Mouse (Mus musculus): Measurements from ENCODE around the gene Elp4. TPM values are rescaled to one million over a fixed set of nuclear protein-coding genes. Genes with fewer than 3 reads are reported as not detected.

The Elp4 gene
- polyA plus RNA-seq, 1 experiment from 2014 or later, result 28.2 TPM

GRCm38 (mm10) chr2:105709126-105709525 lies 195.2 kb downstream of the Elp4 start:
- Histone ChIP-seq H3K36me3 (ENCODE audit: control insufficient read depth, insufficient read depth, low read length) (no peaks in the 10 kb centered on the region), H3K9me3 (ENCODE audit: control insufficient read depth, low read length) (no peaks in the 10 kb centered on the region), H3K9ac (ENCODE audit: low read depth, low read length) (no peak overlapping the region), H3K27me3 (replicated peaks; ENCODE audit: control insufficient read depth, insufficient read depth, low read length) (no peaks in the 10 kb centered on the region), H3K27ac (ENCODE audit: low read length) (no peak overlapping the region), H3K4me2 (ENCODE audit: low read depth, low read length) (no peak overlapping the region), H3K4me1 (ENCODE audit: control insufficient read depth, insufficient read depth, low read length) (no peaks in the 10 kb centered on the region), H3K4me3 (ENCODE audit: low read length) (no peak overlapping the region)
- 78% methylated on average over 3 of the region's 3 CpGs for WGBS
- ATAC-seq, result no peak

GRCm38 (mm10) chr2:105705320-105705719 lies 199.0 kb downstream of the Elp4 start:
- Histone ChIP-seq H3K4me2 (ENCODE audit: low read depth, low read length) (no peak overlapping the region), H3K36me3 (ENCODE audit: control insufficient read depth, insufficient read depth, low read length) (no peaks in the 10 kb centered on the region), H3K4me3 (ENCODE audit: low read length) (no peak overlapping the region), H3K4me1 (ENCODE audit: control insufficient read depth, insufficient read depth, low read length) (no peaks in the 10 kb centered on the region), H3K27ac (ENCODE audit: low read length) (no peak overlapping the region), H3K9ac (ENCODE audit: low read depth, low read length) (no peak overlapping the region), H3K27me3 (replicated peaks; ENCODE audit: control insufficient read depth, insufficient read depth, low read length) (no peaks in the 10 kb centered on the region), H3K9me3 (ENCODE audit: control insufficient read depth, low read length) (no peaks in the 10 kb centered on the region)
- no peak for ATAC-seq
- WGBS, result 77% methylated on average over 2 of the region's 2 CpGs

- Histone ChIP-seq H3K27me3 (replicated peaks; ENCODE audit: control insufficient read depth, insufficient read depth, low read length) (no peaks in the 10 kb centered on the region), H3K4me3 (ENCODE audit: low read length) (no peak overlapping the region), H3K27ac (ENCODE audit: low read length) (no peak overlapping the region), H3K4me2 (ENCODE audit: low read depth, low read length) (no peak overlapping the region), H3K9ac (ENCODE audit: low read depth, low read length) (no peak overlapping the region), H3K4me1 (ENCODE audit: control insufficient read depth, insufficient read depth, low read length) (no peaks in the 10 kb centered on the region), H3K36me3 (ENCODE audit: control insufficient read depth, insufficient read depth, low read length) (no peaks in the 10 kb centered on the region), H3K9me3 (ENCODE audit: control insufficient read depth, low read length) (no peaks in the 10 kb centered on the region)
- no peak for ATAC-seq
- WGBS, result 66% methylated on average over 10 of the region's 10 CpGs
These were observed 201.8 kb downstream of the Elp4 start for GRCm38 (mm10) chr2:105702586-105702985.

- ATAC-seq, result no peak
- Histone ChIP-seq H3K36me3 (ENCODE audit: control insufficient read depth, insufficient read depth, low read length) (no peaks in the 10 kb centered on the region), H3K4me3 (ENCODE audit: low read length) (no peak overlapping the region), H3K4me2 (ENCODE audit: low read depth, low read length) (no peak overlapping the region), H3K27me3 (replicated peaks; ENCODE audit: control insufficient read depth, insufficient read depth, low read length) (no peaks in the 10 kb centered on the region), H3K9me3 (ENCODE audit: control insufficient read depth, low read length) (no peaks in the 10 kb centered on the region), H3K27ac (ENCODE audit: low read length) (no peak overlapping the region), H3K4me1 (ENCODE audit: control insufficient read depth, insufficient read depth, low read length) (no peaks in the 10 kb centered on the region), H3K9ac (ENCODE audit: low read depth, low read length) (no peak overlapping the region)
- 63% methylated on average over 4 of the region's 4 CpGs for WGBS
These were observed 202.6 kb downstream of the Elp4 start for GRCm38 (mm10) chr2:105701781-105702180.

- no peaks in the 10 kb centered on the region for H3K4me1 ChIP-seq (ENCODE audit: control insufficient read depth, insufficient read depth, low read length)
- WGBS, result 64% methylated on average over 2 of the region's 2 CpGs
- no peak overlapping the region for H3K9ac ChIP-seq (ENCODE audit: low read depth, low read length)
- no peak overlapping the region for H3K4me2 ChIP-seq (ENCODE audit: low read depth, low read length)
- H3K9me3 ChIP-seq (ENCODE audit: control insufficient read depth, low read length), result no peaks in the 10 kb centered on the region
- H3K4me3 ChIP-seq (ENCODE audit: low read length), result no peak overlapping the region
- no peaks in the 10 kb centered on the region for H3K36me3 ChIP-seq (ENCODE audit: control insufficient read depth, insufficient read depth, low read length)
- H3K27me3 ChIP-seq (replicated peaks; ENCODE audit: control insufficient read depth, insufficient read depth, low read length), result peaks cover 2% of the 10 kb centered on the region; the same call in 1 of the 2 replicates
- ATAC-seq, result no peak
- H3K27ac ChIP-seq (ENCODE audit: low read length), result no peak overlapping the region
These were observed 205.7 kb downstream of the Elp4 start for GRCm38 (mm10) chr2:105698631-105699030.

GRCm38 (mm10) chr2:105697741-105698140 lies 206.6 kb downstream of the Elp4 start:
- peaks cover 8% of the 10 kb centered on the region for H3K27me3 ChIP-seq (replicated peaks; ENCODE audit: control insufficient read depth, insufficient read depth, low read length)
- WGBS, result 68% methylated on average over 5 of the region's 5 CpGs
- no peaks in the 10 kb centered on the region for H3K4me1 ChIP-seq (ENCODE audit: control insufficient read depth, insufficient read depth, low read length)
- H3K4me2 ChIP-seq (ENCODE audit: low read depth, low read length), result no peak overlapping the region
- H3K9ac ChIP-seq (ENCODE audit: low read depth, low read length), result no peak overlapping the region
- H3K9me3 ChIP-seq (ENCODE audit: control insufficient read depth, low read length), result no peaks in the 10 kb centered on the region
- H3K4me3 ChIP-seq (ENCODE audit: low read length), result no peak overlapping the region
- H3K36me3 ChIP-seq (ENCODE audit: control insufficient read depth, insufficient read depth, low read length), result no peaks in the 10 kb centered on the region
- no peak overlapping the region for H3K27ac ChIP-seq (ENCODE audit: low read length)
- ATAC-seq, result no peak

- Histone ChIP-seq H3K9me3 (ENCODE audit: control insufficient read depth, low read length) (no peaks in the 10 kb centered on the region), H3K4me2 (ENCODE audit: low read depth, low read length) (no peak overlapping the region), H3K27me3 (replicated peaks; ENCODE audit: control insufficient read depth, insufficient read depth, low read length) (peaks cover 60% of the 10 kb centered on the region), H3K4me1 (ENCODE audit: control insufficient read depth, insufficient read depth, low read length) (peaks cover 5% of the 10 kb centered on the region; the same call in 1 of the 2 replicates), H3K9ac (ENCODE audit: low read depth, low read length) (no peak overlapping the region), H3K4me3 (ENCODE audit: low read length) (no peak overlapping the region), H3K27ac (ENCODE audit: low read length) (no peak overlapping the region), H3K36me3 (ENCODE audit: control insufficient read depth, insufficient read depth, low read length) (no peaks in the 10 kb centered on the region)
- ATAC-seq, result no peak
- WGBS, result 6% methylated on average over 10 of the region's 10 CpGs
These were observed 213.1 kb downstream of the Elp4 start for GRCm38 (mm10) chr2:105691296-105691695.

- H3K4me2 ChIP-seq (ENCODE audit: low read depth, low read length), result no peak overlapping the region
- H3K4me1 ChIP-seq (ENCODE audit: control insufficient read depth, insufficient read depth, low read length), result peaks cover 5% of the 10 kb centered on the region; the same call in 1 of the 2 replicates
- H3K9ac ChIP-seq (ENCODE audit: low read depth, low read length), result no peak overlapping the region
- no peaks in the 10 kb centered on the region for H3K9me3 ChIP-seq (ENCODE audit: control insufficient read depth, low read length)
- no peak overlapping the region for H3K4me3 ChIP-seq (ENCODE audit: low read length)
- ATAC-seq, result no peak
- no peaks in the 10 kb centered on the region for H3K36me3 ChIP-seq (ENCODE audit: control insufficient read depth, insufficient read depth, low read length)
- WGBS, result 2% methylated on average over 28 of the region's 28 CpGs
- peaks cover 73% of the 10 kb centered on the region for H3K27me3 ChIP-seq (replicated peaks; ENCODE audit: control insufficient read depth, insufficient read depth, low read length)
- no peak overlapping the region for H3K27ac ChIP-seq (ENCODE audit: low read length)
These were observed 214.4 kb downstream of the Elp4 start for GRCm38 (mm10) chr2:105689771-105690639.

- H3K9me3 ChIP-seq (ENCODE audit: control insufficient read depth, low read length), result no peaks in the 10 kb centered on the region
- WGBS, result under 1% methylated on average over 15 of the region's 15 CpGs
- no peaks in the 10 kb centered on the region for H3K36me3 ChIP-seq (ENCODE audit: control insufficient read depth, insufficient read depth, low read length)
- H3K9ac ChIP-seq (ENCODE audit: low read depth, low read length), result no peak overlapping the region
- no peak overlapping the region for H3K4me2 ChIP-seq (ENCODE audit: low read depth, low read length)
- H3K27ac ChIP-seq (ENCODE audit: low read length), result no peak overlapping the region
- no peak overlapping the region for H3K4me3 ChIP-seq (ENCODE audit: low read length)
- ATAC-seq, result no peak
- peaks cover 5% of the 10 kb centered on the region; the same call in 1 of the 2 replicates for H3K4me1 ChIP-seq (ENCODE audit: control insufficient read depth, insufficient read depth, low read length)
- peaks cover 77% of the 10 kb centered on the region for H3K27me3 ChIP-seq (replicated peaks; ENCODE audit: control insufficient read depth, insufficient read depth, low read length)
These were observed 215.0 kb downstream of the Elp4 start for GRCm38 (mm10) chr2:105689304-105689770.
